Mouse (Mus musculus) brain, embryonic 14.5 days (tissue): ENCODE measurements around the gene Atp2b2.

Experiments
- CTCF ChIP-seq: fragments of 200-500 bp; IDR thresholded peaks from 2 replicates; pipeline ENCODE4 v1.5.1; 2012; ENCODE audit warnings: inconsistent platforms, mild to moderate bottlenecking, moderate library complexity, borderline replicate concordance; ENCODE audit not compliant: insufficient read depth, insufficient read length; ENCODE audit errors: extremely low read depth
- POLR2A ChIP-seq: fragments of 200-500 bp; IDR thresholded peaks from 2 replicates; pipeline ENCODE4 v1.6.1; 2012; ENCODE audit warnings: mild to moderate bottlenecking, inconsistent platforms, borderline replicate concordance; ENCODE audit not compliant: poor library complexity, insufficient read depth, insufficient read length, severe bottlenecking; ENCODE audit errors: extremely low read depth

- TF ChIP-seq CTCF = no peak
- no peak for TF ChIP-seq POLR2A
Measured at GRCm38 (mm10) chr6:113806241-113806640, 236.2 kb downstream of the Atp2b2 start.
